Mouse (Mus musculus) hindbrain, embryonic 14.5 days (tissue): ENCODE measurements at regions not wholly inside any gene's neighbourhood (a gene's known extent, or its start where the extent isn't known, plus 50 kb on each side); places are given as distances from the start of the nearest gene placed in this dataset.
"Not testable (repeated sequence)": the region's sequence is repeated elsewhere in the genome, so short reads cannot be mapped to it uniquely, and the experiment has no call there.

Experiments
- ATAC-seq: fragments of 200-750 bp; cut with Nextera tagmentation; 2 replicates; pipeline ENCODE4 v1.8.0; 2017; ENCODE audit warnings: moderate number of reproducible peaks, mild to moderate bottlenecking, moderate TSS enrichment, moderate library complexity; ENCODE audit not compliant: low FRiP score
- DNase-seq: peaks from one replicate; pipeline ENCODE4 v3.0.0-alpha.2; 2015; ENCODE audit warnings: low spot score
- H3K27ac ChIP-seq: fragments of 300-500 bp; sonication (generic); 2 replicates; pipeline ENCODE4 v1.5.1; 2014; ENCODE audit warnings: mild to moderate bottlenecking, moderate library complexity
- H3K27me3 ChIP-seq: fragments of 300-500 bp; sonication (generic); 2 replicates; pipeline ENCODE4 v1.6.1; 2014; ENCODE audit warnings: mild to moderate bottlenecking, low read length, mixed read lengths; ENCODE audit not compliant: control insufficient read depth, insufficient read depth
- H3K36me3 ChIP-seq: fragments of 300-500 bp; sonication (generic); replicated peaks from 2 replicates; pipeline ENCODE4 v1.6.1; 2014; ENCODE audit not compliant: control insufficient read depth, insufficient read depth
- H3K4me1 ChIP-seq: fragments of 300-500 bp; sonication (generic); replicated peaks from 2 replicates; pipeline ENCODE4 v1.6.1; 2014; ENCODE audit warnings: antibody characterized with exemption, low read length, mixed read lengths; ENCODE audit not compliant: control insufficient read depth, insufficient read depth
- H3K4me2 ChIP-seq: fragments of 300-500 bp; sonication (generic); replicated peaks from 2 replicates; pipeline ENCODE4 v1.6.1; 2014; ENCODE audit warnings: mild to moderate bottlenecking, moderate library complexity
- H3K4me3 ChIP-seq: fragments of 300-500 bp; sonication (generic); replicated peaks from 2 replicates; pipeline ENCODE4 v1.5.1; 2014; ENCODE audit warnings: mild to moderate bottlenecking, low read length
- H3K9ac ChIP-seq: fragments of 300-500 bp; sonication (generic); 2 replicates; pipeline ENCODE4 v1.6.1; 2014
- H3K9me3 ChIP-seq: fragments of 300-500 bp; sonication (generic); 2 replicates; pipeline ENCODE4 v1.6.1; 2016; ENCODE audit warnings: low read length; ENCODE audit not compliant: control insufficient read depth
- WGBS: fragments of 180-500 bp; shearing (Covaris S2); extraction: QIAGEN DNeasy Blood & Tissue Kit; methylation state at CpG from one replicate; pipeline ENCODE4 v1.1.7; 2014; 5-methylcytosine and 5-hydroxymethylcytosine counted together

DNA sequence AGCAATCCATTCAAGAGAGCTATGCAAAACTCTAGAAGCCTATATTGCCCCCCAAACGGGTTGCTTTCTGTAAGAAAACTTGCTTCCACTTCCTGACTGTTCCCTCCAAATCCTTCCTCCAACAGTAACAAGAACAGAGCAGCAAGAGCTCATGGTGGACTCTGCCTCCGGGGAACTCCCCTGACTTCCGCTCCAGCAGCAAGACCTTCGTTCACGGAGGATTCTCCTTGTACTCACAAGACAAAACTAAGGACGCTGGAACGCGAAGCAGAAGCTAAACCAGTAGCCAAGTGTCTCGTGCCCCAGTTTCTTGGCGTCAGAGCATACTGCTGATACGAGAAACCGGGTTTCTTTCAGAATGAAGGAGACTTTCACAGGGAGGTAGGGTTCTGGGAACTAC lies 50.7 kb downstream of the H2al2a start:
- H3K4me3 ChIP-seq: no peak overlapping the region
- H3K9me3 ChIP-seq: no peaks in the 10 kb centered on the region
- ATAC-seq (no peak), DNase-seq (no peak)
- H3K36me3 ChIP-seq: no peaks in the 10 kb centered on the region
- no peak overlapping the region for H3K9ac ChIP-seq
- no peak overlapping the region for H3K27ac ChIP-seq
- no peak overlapping the region for H3K4me2 ChIP-seq
- no peaks in the 10 kb centered on the region for H3K4me1 ChIP-seq
- no peaks in the 10 kb centered on the region for H3K27me3 ChIP-seq
- WGBS: 71% methylated on average over 12 of the region's 12 CpGs

DNA sequence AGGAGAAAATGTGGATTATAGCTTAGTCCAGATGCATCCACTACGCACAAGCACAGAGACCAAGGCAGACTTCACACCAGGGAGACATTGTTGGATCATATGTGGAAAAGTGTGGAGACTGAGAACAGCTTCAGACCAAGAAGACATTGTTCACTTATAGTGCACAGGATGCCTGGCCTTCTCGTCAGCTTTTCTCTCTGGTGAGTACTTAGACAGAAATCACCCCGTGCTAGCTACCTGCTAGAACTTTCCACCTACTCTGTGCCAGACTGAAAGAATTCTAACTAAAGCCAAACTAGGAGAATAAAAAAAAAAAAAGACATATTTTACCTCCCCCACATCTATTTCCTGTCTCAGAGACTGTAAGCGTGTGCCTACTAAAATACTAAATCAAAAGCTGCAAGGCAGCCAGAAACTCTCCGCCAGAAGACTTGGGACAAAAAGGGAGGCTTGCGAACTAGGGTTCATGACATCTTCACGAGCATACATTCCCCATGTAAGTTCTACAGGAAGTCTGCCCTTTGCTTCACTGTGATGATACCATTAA lies 51.3 kb downstream of the H2al2a start:
- Histone ChIP-seq H3K9ac (no peak overlapping the region), H3K4me1 (no peaks in the 10 kb centered on the region), H3K36me3 (no peaks in the 10 kb centered on the region), H3K27me3 (no peaks in the 10 kb centered on the region), H3K9me3 (no peaks in the 10 kb centered on the region), H3K4me2 (no peak overlapping the region), H3K4me3 (no peak overlapping the region), H3K27ac (no peak overlapping the region)
- DNase-seq (no peak), ATAC-seq (no peak)
- WGBS: 90% methylated on average over 7 of the region's 7 CpGs

DNA sequence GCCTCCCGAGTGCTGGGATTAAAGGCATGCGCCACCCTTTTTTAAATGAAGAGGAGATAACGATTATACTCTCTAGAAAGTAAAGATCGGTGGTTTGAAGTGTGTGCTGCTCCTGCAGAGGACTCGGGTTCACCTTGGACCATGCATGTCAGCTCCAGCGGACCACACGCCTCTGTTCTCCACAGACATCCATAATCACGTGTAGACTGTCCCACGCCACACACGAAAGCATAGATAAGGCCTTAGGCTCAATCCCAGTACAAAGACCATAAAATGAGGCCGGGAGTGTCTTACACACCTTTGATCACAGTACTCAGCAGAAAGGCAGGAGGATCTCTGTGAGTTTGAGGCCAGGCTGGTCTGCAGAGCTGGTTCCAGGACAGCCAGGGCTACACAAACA lies 53.3 kb downstream of the H2al2a start:
- H3K27me3 ChIP-seq: no peaks in the 10 kb centered on the region
- no peak overlapping the region for H3K4me2 ChIP-seq
- 97% methylated on average over 11 of the region's 11 CpGs for WGBS
- no peak overlapping the region for H3K27ac ChIP-seq
- H3K36me3 ChIP-seq: no peaks in the 10 kb centered on the region
- H3K9me3 ChIP-seq: no peaks in the 10 kb centered on the region
- no peak overlapping the region for H3K9ac ChIP-seq
- no peak overlapping the region for H3K4me3 ChIP-seq
- H3K4me1 ChIP-seq: no peaks in the 10 kb centered on the region
- ATAC-seq: no peak
- DNase-seq: no peak

DNA sequence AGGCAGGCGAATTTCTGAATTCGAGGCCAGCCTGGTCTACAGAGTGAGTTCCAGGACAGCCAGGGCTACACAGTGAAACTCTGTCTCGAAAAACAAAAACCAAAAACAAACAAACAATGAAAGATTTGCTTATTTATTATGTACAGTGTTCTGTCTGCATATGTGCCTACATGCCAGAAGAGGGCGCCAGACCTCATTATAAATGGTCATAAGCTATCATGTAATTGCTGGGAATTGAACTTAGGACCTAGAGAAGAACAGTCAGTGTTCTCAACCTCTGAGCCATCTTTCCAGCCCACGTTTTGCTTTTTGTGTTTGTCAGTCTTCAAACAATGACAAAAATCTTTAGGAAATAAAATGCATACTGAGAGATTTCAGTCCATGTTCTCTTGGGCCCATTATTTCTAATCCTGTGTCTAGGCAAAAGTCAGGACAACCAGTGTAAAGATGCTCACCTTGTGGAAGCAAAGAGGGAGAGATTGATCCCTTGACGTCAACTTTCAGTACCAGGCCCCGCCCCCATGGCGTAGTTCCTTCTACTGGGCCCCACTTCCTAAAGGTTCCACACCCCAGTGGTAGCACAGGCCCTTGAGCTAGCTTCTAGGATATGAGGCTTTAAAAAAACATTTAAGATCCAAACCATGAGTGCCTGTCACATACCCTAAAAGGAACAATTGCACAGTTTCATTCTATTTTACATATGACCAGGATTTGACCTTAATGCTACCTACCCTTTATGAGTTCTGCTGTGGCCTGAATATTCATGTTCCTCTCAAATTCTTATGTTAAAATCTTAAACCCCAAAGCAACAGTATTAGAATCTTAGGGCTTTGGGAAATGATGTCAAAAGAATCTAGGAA lies 54.0 kb downstream of the H2al2a start:
- Histone ChIP-seq H3K9me3 (no peaks in the 10 kb centered on the region), H3K4me1 (no peaks in the 10 kb centered on the region), H3K27me3 (no peaks in the 10 kb centered on the region), H3K4me2 (no peak overlapping the region), H3K9ac (no peak overlapping the region), H3K36me3 (no peaks in the 10 kb centered on the region), H3K27ac (no peak overlapping the region), H3K4me3 (no peak overlapping the region)
- WGBS: 74% methylated on average over 8 of the region's 8 CpGs
- DNase-seq: no peak
- ATAC-seq: no peak

DNA sequence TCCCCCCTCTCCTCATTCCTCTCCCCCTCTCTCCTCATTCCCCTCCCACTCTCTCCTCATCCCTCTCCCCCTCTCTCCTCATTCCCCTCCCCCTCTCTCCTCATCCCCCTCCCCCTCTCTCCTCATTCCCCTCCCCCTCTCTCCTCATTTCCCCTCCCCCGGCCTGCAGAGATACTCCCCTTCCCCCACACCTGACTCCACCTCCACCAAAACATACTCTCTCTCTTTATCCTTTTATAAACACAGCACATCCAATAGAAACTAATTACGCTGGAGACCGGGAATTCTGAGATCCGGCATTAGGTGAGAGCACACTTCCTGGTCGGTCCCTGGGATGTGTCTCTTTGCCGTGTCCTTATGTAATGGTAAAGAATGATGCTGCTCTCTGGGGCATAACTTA lies 54.8 kb downstream of the H2al2a start:
- no peak for DNase-seq
- no peak overlapping the region for H3K9ac ChIP-seq
- no peak overlapping the region for H3K27ac ChIP-seq
- no peaks in the 10 kb centered on the region for H3K36me3 ChIP-seq
- WGBS: 94% methylated on average over 6 of the region's 6 CpGs
- no peak for ATAC-seq
- H3K4me1 ChIP-seq: no peaks in the 10 kb centered on the region
- H3K4me2 ChIP-seq: no peak overlapping the region
- no peaks in the 10 kb centered on the region for H3K9me3 ChIP-seq
- no peaks in the 10 kb centered on the region for H3K27me3 ChIP-seq
- no peak overlapping the region for H3K4me3 ChIP-seq

DNA sequence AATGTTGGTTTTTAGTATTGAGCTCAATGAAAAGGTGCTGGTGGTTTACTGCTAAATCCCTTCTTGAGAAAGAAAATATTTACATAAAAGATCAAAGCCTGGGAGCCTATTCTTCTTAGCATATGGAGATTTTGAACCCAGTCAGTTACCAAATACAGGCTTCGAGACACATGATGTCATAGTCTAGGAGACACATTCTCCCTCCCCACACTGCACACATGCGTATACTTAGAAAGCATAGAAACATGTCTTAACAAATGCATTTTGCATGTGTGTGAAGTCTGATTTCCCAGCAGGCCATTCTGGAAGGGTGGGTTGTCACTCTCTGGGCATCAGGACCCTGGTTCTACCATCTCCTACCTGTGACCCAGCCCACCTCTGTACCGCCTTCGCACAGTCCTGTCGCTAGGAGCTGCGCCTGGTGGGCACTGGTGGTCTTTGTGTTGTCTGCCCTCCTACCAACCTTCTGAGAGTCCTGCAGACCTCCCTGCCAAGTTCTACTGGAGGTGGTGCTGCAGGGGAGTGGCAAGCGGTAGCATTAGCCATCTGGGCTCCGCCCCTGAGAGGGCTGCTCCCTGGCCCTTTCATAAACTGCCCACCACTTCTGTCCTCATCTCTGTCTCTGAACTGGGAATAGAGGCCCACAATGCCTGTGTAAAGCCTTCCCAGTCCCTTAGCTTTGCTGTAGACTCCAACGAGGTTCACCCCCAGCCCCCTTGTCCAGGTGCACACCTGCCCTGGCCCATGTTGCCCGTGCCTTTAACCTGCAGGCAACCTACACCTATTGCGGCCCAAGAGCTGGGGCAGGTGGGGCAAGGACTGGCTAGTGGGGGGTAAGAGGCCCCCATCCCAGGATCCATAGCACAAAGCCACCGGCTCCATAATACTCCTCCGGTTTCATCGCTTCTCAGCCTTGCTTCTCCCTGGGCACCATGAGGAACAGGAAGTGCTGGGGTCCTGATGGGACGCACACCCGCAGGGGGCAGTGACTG lies 56.6 kb downstream of the H2al2a start:
- H3K4me1 ChIP-seq, H3K27me3 ChIP-seq, H3K27ac ChIP-seq, DNase-seq, H3K9ac ChIP-seq, H3K9me3 ChIP-seq, H3K36me3 ChIP-seq, H3K4me2 ChIP-seq, H3K4me3 ChIP-seq: not testable (repeated sequence)
- WGBS: 70% methylated on average over 13 of the region's 16 CpGs
- ATAC-seq: 0 out of 2 replicates have a peak, but pooled peaks have one; percentile 46

DNA sequence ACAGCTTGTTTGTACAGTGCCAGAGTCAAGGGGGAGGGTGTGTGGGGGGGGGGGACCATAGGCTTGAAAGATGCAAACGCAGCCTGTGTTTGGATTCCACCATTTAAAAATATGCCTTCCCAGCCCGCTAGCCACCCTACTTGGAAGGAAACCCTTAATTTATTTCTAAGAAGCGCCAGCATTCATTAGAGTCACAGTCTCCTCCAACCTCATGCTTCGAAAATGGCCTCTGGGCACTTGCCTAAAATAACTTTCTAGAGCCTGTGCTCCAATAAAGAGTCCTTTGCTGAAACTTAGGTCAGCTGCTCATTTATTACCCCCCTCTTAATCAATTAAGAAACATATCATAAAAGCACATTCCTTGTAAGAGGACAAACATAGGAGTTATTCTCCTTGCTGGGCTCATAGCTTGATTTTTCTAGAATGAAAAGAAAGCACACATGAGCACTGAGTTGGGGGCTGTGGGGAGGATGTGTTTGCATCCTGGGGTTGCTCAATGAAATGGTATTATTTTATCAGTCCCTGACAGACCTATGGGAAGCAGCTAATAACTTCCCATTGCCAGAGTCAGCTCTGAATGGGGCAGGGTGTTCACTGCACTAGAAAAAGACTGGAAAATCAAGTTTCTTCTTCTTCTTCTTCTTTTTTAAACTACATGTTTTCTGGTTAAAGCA lies 57.4 kb downstream of the H2al2a start:
- Histone ChIP-seq H3K4me2 (no peak overlapping the region), H3K27ac (no peak overlapping the region), H3K27me3 (no peaks in the 10 kb centered on the region), H3K9ac (no peak overlapping the region), H3K36me3 (no peaks in the 10 kb centered on the region), H3K9me3 (no peaks in the 10 kb centered on the region), H3K4me1 (no peaks in the 10 kb centered on the region), H3K4me3 (no peak overlapping the region)
- no peak for DNase-seq
- 73% methylated on average over 4 of the region's 4 CpGs for WGBS
- ATAC-seq: no peak

DNA sequence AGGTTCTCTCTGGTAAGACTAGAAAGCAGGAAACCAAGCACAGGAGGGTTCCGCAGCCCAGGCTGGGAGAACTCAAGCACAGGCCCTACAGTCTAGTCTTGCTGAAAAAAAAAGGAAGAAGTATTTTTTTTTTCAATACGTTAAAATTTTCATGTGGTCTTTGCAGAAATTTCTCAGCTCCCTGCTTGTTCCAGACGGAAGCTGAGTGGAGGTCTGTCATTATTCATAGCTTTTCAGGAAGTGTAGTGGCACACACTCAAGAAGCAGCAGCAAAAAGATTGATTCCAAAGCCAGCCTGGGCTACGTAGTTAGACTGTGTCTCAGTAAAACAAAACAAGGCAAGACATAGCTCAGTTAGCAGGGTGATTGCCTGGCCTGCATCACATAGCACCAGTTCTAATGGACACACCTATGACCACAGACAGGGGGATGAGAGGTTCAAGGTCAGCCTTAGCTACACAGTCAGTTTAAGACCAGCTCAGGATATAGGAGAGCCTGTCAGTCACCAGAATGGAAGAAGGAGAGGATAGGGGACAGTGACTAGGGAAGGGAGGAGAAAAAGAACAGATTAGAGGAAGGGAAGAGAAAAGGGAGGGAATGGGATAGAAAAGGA lies 60.1 kb downstream of the H2al2a start:
- ATAC-seq (no peak), DNase-seq (no peak)
- Histone ChIP-seq H3K9me3 (no peaks in the 10 kb centered on the region), H3K4me3 (no peak overlapping the region), H3K27me3 (no peaks in the 10 kb centered on the region), H3K36me3 (no peaks in the 10 kb centered on the region), H3K4me2 (no peak overlapping the region), H3K27ac (no peak overlapping the region), H3K4me1 (peaks cover 10% of the 10 kb centered on the region; the same call in 1 of the 2 replicates), H3K9ac (no peak overlapping the region)
- 81% methylated on average over 4 of the region's 4 CpGs for WGBS
